Mouse (Mus musculus): Measurements from ENCODE around the gene Ddx3x. TPM values are rescaled to one million over a fixed set of nuclear protein-coding genes. Genes with fewer than 3 reads are reported as not detected.

Ddx3x gene
- polyA plus RNA-seq, 1 experiment from 2014 or later: 46.1 TPM

DNA sequence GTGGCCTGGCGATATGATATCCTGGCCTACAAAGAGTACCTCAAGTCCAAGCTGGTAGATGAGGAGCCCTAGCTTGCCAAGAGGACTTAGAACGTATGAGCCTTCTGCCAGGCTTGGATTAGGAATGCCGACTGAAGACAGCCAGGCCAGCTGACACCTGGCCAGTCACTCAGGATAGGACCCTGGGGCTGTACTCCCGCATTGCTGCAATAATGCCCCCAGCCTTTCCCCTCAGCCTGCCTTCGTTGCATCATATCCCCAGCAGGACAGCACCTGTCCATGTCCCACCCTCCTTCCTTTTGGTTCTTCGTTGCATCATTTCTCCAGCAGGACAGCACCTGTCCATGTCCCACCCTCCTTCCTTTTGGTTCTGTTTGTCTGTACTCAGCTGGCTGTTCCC lies 41.3 kb upstream of the Ddx3x start:
- 87% methylated on average over 6 of the region's 6 CpGs for WGBS (ENCODE audit: insufficient replicate concordance)
- TF ChIP-seq EP300 (IDR thresholded peaks at IDR 0.05; ENCODE audit: low read depth): no peak
- no peak for TF ChIP-seq CTCF (IDR thresholded peaks at IDR 0.05; ENCODE audit: low read depth)
- DNase-seq (no peak), ATAC-seq (no peak)
- H3K9ac ChIP-seq (replicated peaks): no peak overlapping the region
- no peaks in the 10 kb centered on the region for H3K36me3 ChIP-seq (replicated peaks; ENCODE audit: insufficient read depth, low read length)
- no peak overlapping the region for H3K4me3 ChIP-seq (ENCODE audit: low read depth, low read length)
- no peak overlapping the region for H3K27ac ChIP-seq (ENCODE audit: low read depth)
- no peaks in the 10 kb centered on the region for H3K27me3 ChIP-seq (ENCODE audit: insufficient read depth, low read length)
- H3K4me2 ChIP-seq (ENCODE audit: low read depth, low read length): no peak overlapping the region
- H3K4me1 ChIP-seq (ENCODE audit: insufficient read depth): peaks cover 9% of the 10 kb centered on the region
- H3K9me3 ChIP-seq (ENCODE audit: low read length): no peaks in the 10 kb centered on the region

DNA sequence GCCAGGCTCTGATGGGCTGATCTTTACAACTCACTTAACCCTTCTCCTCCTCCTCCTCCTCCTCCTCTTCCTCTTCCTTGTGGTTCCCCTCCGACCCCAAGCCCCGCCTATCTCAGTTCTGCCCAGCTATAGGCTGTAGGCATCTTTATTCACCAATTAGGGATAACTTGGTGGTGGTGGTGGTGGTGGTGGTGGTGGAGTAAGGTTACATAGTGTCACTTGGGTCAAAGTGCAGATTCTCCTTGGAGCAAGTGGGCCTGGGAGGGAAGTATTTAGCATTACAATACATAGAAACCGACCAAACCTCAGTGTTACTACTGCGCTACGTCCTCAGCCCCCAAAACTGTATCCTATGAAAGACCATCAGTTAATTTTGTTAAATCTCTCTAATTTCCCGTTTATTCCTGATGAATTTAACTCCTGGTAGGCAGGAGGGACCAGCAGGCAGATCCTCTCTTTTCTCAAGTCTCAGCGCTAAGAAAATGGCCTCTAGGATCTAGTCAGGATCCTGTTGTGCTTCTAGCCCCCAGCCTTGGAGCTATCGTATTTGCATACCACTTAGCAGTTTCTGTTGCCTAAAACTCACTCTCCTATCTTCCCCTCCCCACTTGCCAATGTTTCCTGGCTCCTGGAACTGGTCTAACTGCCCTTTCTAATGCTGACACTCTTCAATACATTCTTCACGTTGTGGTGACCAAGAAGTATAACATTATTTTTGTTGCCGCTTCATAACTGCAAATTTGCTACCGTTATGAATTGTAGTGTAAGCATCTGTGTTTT lies 39.9 kb upstream of the Ddx3x start:
- no peaks in the 10 kb centered on the region for H3K36me3 ChIP-seq (replicated peaks; ENCODE audit: insufficient read depth, low read length)
- ATAC-seq: no peak
- peak overlapping the region; percentile 87 for H3K27ac ChIP-seq (ENCODE audit: low read depth)
- H3K4me3 ChIP-seq (ENCODE audit: low read depth, low read length): no peak overlapping the region
- H3K4me1 ChIP-seq (ENCODE audit: insufficient read depth): peaks cover 15% of the 10 kb centered on the region
- H3K27me3 ChIP-seq (ENCODE audit: insufficient read depth, low read length): no peaks in the 10 kb centered on the region
- DNase-seq: no peak
- no peaks in the 10 kb centered on the region for H3K9me3 ChIP-seq (ENCODE audit: low read length)
- 23% methylated on average over 11 of the region's 11 CpGs for WGBS (ENCODE audit: insufficient replicate concordance)
- no peak overlapping the region; the same call in 1 of the 2 replicates for H3K9ac ChIP-seq (replicated peaks)
- H3K4me2 ChIP-seq (ENCODE audit: low read depth, low read length): peak overlapping the region; percentile 77
- TF ChIP-seq EP300 (IDR thresholded peaks at IDR 0.05; ENCODE audit: low read depth) (no peak), CTCF (IDR thresholded peaks at IDR 0.05; ENCODE audit: low read depth) (no peak)

DNA sequence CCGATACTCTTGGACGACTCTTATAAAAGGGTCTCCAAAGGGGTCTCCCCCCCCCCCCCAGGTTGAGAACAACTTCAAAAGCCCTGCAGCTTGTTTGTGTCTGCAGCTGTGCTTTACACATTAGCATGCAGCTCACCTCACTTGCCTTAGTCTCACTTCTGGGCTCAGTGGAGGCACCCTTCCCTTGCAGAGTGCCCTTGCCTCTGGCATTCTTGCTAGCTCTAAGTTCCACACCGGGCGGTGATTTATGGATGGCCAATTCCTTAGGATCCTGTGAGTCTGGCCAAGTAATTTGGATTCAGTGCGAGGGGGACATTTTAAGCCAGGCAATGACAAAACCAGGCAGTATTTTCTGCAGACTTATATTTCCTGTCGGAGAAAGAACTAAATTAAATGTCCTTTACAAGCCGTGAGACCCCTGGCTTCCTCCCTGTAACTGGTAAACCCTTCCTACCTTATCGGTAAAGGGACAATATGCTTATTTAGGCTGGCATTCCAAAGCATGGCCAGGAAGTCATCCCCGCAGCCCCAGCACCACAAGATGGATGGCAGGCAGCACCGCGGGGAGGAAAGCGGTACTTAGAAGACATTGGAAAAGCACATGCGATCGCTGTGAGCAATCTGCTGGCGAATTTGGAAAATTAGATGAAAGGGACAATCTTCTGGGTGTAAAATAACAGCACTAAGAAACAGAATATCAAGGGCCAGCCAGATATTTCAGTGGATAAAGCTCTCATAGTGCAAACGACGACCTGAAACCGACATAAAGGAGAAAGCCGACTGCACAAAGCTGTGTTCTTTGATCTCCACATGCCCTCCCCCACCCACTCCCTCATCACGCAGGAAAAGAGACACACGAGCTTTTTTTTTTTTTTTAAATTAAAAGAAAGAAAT lies 39.1 kb upstream of the Ddx3x start:
- no peaks in the 10 kb centered on the region for H3K27me3 ChIP-seq (ENCODE audit: insufficient read depth, low read length)
- DNase-seq (no peak), ATAC-seq (no peak)
- H3K36me3 ChIP-seq (replicated peaks; ENCODE audit: insufficient read depth, low read length): no peaks in the 10 kb centered on the region
- peak overlapping the region; percentile 77 for H3K4me2 ChIP-seq (ENCODE audit: low read depth, low read length)
- TF ChIP-seq EP300 (IDR thresholded peaks at IDR 0.05; ENCODE audit: low read depth): no peak
- TF ChIP-seq CTCF (IDR thresholded peaks at IDR 0.05; ENCODE audit: low read depth): no peak
- peaks cover 15% of the 10 kb centered on the region for H3K4me1 ChIP-seq (ENCODE audit: insufficient read depth)
- WGBS (ENCODE audit: insufficient replicate concordance): 11% methylated on average over 21 of the region's 21 CpGs
- H3K27ac ChIP-seq (ENCODE audit: low read depth): peak overlapping the region; percentile 87
- no peaks in the 10 kb centered on the region for H3K9me3 ChIP-seq (ENCODE audit: low read length)
- H3K4me3 ChIP-seq (ENCODE audit: low read depth, low read length): peak overlapping the region; percentile 48
- peak overlapping the region; percentile 63 for H3K9ac ChIP-seq (replicated peaks)

DNA sequence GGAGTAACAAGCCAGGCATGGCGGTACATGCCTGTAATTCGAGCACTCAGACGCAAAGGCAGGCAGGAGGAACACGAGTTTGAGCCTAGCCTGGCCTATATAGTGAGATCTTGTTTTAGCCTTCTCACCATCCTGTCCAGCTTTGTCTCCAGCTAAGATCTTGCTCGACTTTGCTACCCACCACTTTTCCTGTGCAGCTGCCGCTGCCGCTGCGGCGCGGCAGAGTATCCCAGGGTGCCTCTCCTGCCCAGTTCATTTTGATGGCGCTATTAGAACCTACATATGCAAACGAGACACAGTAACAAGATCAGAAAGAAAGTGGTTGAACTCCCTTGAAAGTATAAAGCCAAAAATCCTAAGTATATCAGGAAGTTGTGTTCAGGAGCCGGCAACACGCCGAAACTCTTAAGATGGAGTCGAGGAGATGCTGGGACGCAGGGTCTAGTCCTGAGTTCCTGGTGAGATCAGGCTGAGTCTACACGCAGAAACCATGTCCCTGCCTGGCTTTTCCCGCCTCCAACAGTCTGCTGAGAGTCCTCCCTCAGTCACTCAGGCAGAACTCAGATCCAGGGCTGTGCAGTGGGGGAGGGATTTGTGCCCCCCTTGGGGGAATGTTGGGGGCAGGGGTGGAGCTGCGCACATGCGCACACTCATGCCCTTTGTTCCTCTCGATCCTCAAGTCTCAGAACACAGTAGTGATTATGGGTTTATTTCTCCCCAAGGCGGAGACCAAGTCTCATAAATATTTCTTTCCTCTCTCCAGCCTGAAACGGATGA lies 38.3 kb upstream of the Ddx3x start:
- ATAC-seq: peak; percentile 68
- WGBS (ENCODE audit: insufficient replicate concordance): 16% methylated on average over 24 of the region's 24 CpGs

DNA sequence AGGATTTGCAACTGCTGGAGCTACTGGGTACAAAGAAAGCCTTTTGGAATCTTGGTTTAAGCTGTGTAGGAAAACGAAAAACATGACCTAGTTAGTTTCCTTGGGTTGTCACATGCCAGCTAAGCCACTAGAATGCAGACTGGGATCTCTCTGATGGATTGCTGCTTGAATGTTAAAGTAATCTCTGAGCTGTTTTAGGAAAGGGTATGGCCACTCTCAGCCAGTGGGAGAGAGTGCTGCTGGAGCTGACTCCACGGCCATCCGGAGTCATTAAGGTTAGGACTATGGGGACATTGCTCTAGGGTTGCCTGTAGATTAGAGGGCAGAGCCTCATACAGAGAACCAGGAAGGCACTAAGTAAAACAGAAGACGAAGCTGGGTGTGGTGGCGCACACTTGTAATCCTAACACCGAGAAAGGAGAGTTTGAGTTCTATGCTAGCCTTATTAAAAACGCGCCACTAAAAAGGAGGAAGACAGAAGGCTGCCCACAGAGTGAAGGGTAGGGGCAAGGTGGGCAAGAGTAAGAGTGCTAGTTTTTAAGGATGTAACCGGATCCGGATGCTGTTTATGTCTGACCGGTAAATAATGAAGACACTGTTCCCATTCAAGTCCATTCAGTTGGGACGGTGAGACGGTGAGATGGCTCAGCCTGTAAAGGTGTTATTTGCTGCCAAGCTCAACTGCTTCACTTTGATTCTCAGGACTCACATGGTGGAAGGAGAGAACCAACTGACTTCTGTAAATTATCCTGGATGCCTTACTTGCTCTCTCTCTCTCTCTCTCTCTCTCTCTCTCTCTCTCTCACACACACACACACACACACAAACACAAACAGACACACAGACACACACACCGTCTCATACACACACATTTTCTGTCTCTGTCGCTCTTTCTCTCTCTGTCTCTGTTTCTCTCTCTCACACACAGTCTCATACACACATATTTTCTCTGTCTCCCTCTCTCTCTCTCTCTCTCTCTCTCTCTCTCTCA lies 37.3 kb upstream of the Ddx3x start:
- H3K9me3 ChIP-seq (ENCODE audit: low read length): no peaks in the 10 kb centered on the region
- peak overlapping the region; percentile 48 for H3K4me3 ChIP-seq (ENCODE audit: low read depth, low read length)
- H3K9ac ChIP-seq (replicated peaks): peak overlapping the region; percentile 63
- H3K27me3 ChIP-seq (ENCODE audit: insufficient read depth, low read length): no peaks in the 10 kb centered on the region
- TF ChIP-seq CTCF (IDR thresholded peaks at IDR 0.05; ENCODE audit: low read depth): no peak
- TF ChIP-seq EP300 (IDR thresholded peaks at IDR 0.05; ENCODE audit: low read depth): 0 out of 2 replicates have a peak, but pooled peaks have one; percentile 13
- no peaks in the 10 kb centered on the region for H3K36me3 ChIP-seq (replicated peaks; ENCODE audit: insufficient read depth, low read length)
- H3K27ac ChIP-seq (ENCODE audit: low read depth): peak overlapping the region; percentile 87
- WGBS (ENCODE audit: insufficient replicate concordance): 24% methylated on average over 15 of the region's 15 CpGs
- H3K4me2 ChIP-seq (ENCODE audit: low read depth, low read length): peak overlapping the region; percentile 77
- ATAC-seq (peak; percentile 47), DNase-seq (peak; percentile 17)
- H3K4me1 ChIP-seq (ENCODE audit: insufficient read depth): peaks cover 15% of the 10 kb centered on the region

More for the DNA sequence above, 38.3 kb upstream of the Ddx3x start:
- DNase-seq: peak; percentile 68
- TF ChIP-seq CTCF (IDR thresholded peaks at IDR 0.05; ENCODE audit: low read depth) (no peak), EP300 (IDR thresholded peaks at IDR 0.05; ENCODE audit: low read depth) (no peak)
- Histone ChIP-seq H3K9me3 (ENCODE audit: low read length) (no peaks in the 10 kb centered on the region), H3K9ac (replicated peaks) (peak overlapping the region; percentile 63), H3K36me3 (replicated peaks; ENCODE audit: insufficient read depth, low read length) (no peaks in the 10 kb centered on the region), H3K4me3 (ENCODE audit: low read depth, low read length) (peak overlapping the region; percentile 48), H3K4me2 (ENCODE audit: low read depth, low read length) (peak overlapping the region; percentile 77), H3K4me1 (ENCODE audit: insufficient read depth) (peaks cover 15% of the 10 kb centered on the region), H3K27me3 (ENCODE audit: insufficient read depth, low read length) (no peaks in the 10 kb centered on the region), H3K27ac (ENCODE audit: low read depth) (peak overlapping the region; percentile 87)
